Mouse (Mus musculus): ENCODE results near the gene Nfyc.

- no peak for TF ChIP-seq POLR2A (IDR thresholded peaks at IDR 0.05; ENCODE audit: borderline replicate concordance, control insufficient read depth, low read depth, low read length)
- TF ChIP-seq CTCF (IDR thresholded peaks at IDR 0.05; ENCODE audit: control insufficient read depth, insufficient read depth, low read length) = no peak
Observed at GRCm38 (mm10) chr4:120746552-120747150, 84.7 kb downstream of the Nfyc start.

All from bone marrow, adult 2 months (tissue).